Mouse (Mus musculus) forebrain, embryonic 11.5 days (tissue): Measurements from ENCODE around the gene Ift27. TPM values are rescaled to one million over a fixed set of nuclear protein-coding genes. Genes with fewer than 3 reads are reported as not detected.

Experiments
- ATAC-seq: fragments of 200-750 bp; cut with Nextera tagmentation; replicated peaks from 2 replicates; pipeline ENCODE4 v1.8.0; 2017; ENCODE audit warnings: moderate TSS enrichment; ENCODE audit not compliant: low FRiP score
- DNase-seq: peaks from one replicate; pipeline ENCODE4 v3.0.0-alpha.2; 2017; ENCODE audit warnings: low spot score
- H3K27ac ChIP-seq: fragments of 300-500 bp; sonication (generic); 2 replicates; pipeline ENCODE4 v1.5.1; 2014; ENCODE audit warnings: low read depth, low read length
- H3K27me3 ChIP-seq: fragments of 300-500 bp; sonication (generic); 2 replicates; pipeline ENCODE4 v1.6.1; 2014; ENCODE audit warnings: mild to moderate bottlenecking, low read length, mixed read lengths; ENCODE audit not compliant: control insufficient read depth, insufficient read depth
- H3K36me3 ChIP-seq: fragments of 300-500 bp; sonication (generic); 2 replicates; pipeline ENCODE4 v1.6.1; 2014; ENCODE audit warnings: mild to moderate bottlenecking, low read length, moderate library complexity, mixed read lengths; ENCODE audit not compliant: control insufficient read depth, insufficient read depth
- H3K4me1 ChIP-seq: fragments of 300-500 bp; sonication (generic); replicated peaks from 2 replicates; pipeline ENCODE4 v1.6.1; 2014; ENCODE audit warnings: low read length, mixed read lengths; ENCODE audit not compliant: control insufficient read depth, insufficient read depth
- H3K4me2 ChIP-seq: fragments of 300-500 bp; sonication (generic); 2 replicates; pipeline ENCODE4 v1.6.1; 2014; ENCODE audit warnings: low read depth, mild to moderate bottlenecking, low read length, moderate library complexity, mixed read lengths; ENCODE audit not compliant: severe bottlenecking
- H3K4me3 ChIP-seq: fragments of 300-500 bp; sonication (generic); 2 replicates; pipeline ENCODE4 v1.5.1; 2014; ENCODE audit warnings: low read depth, low read length
- H3K9ac ChIP-seq: fragments of 300-500 bp; sonication (generic); 2 replicates; pipeline ENCODE4 v1.6.1; 2014; ENCODE audit warnings: low read length
- H3K9me3 ChIP-seq: fragments of 300-500 bp; sonication (generic); 2 replicates; pipeline ENCODE4 v1.6.1; 2016; ENCODE audit warnings: low read length, mixed read lengths; ENCODE audit not compliant: control insufficient read depth
- WGBS: fragments of 180-500 bp; shearing (Covaris S2); extraction: QIAGEN DNeasy Blood & Tissue Kit; methylation state at CpG from one replicate; pipeline ENCODE4 v1.1.7; 2014; 5-methylcytosine and 5-hydroxymethylcytosine counted together
- polyA plus RNA-seq: library from polyadenylated mRNA; unstranded; fragments of >200 nt; fragmentation: Nextera tagmentation; extraction: Ambion mirVana; gene quantifications from 2 replicates; pipeline ENCODE4 v1.2.1, GENCODE M21; 2014

The Ift27 gene
- polyA plus RNA-seq, 1 experiment from 2014 or later = 145 TPM

DNA sequence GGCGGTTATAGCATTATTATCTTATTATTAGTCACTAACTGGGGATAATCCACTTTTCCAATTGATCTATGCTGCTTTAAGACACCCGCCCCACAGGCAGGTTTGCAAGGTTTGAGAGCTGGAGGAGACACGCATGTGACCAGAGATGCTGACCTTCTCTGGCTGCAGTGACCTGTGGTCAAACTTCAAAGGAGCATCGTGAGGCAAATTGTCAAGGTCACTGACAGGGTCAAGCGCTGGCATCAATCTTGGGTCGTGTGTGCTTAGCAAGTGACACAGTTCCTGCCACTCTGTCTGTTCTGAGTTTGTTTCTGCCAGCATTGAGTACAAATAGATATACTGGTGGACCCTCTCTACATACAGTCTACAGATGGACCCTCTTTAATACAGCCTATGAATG lies 39.3 kb downstream of the Ift27 start:
- H3K36me3 ChIP-seq = no peaks in the 10 kb centered on the region
- 55% methylated on average over 6 of the region's 6 CpGs for WGBS
- DNase-seq (no peak), ATAC-seq (no peak)
- H3K9me3 ChIP-seq = no peaks in the 10 kb centered on the region
- no peaks in the 10 kb centered on the region for H3K27me3 ChIP-seq
- H3K4me3 ChIP-seq = no peak overlapping the region
- no peak overlapping the region for H3K27ac ChIP-seq
- H3K4me1 ChIP-seq = no peaks in the 10 kb centered on the region
- H3K9ac ChIP-seq = no peak overlapping the region
- no peak overlapping the region for H3K4me2 ChIP-seq

GRCm38 (mm10) chr15:78133389-78133788 lies 40.5 kb downstream of the Ift27 start:
- Histone ChIP-seq H3K36me3 (no peaks in the 10 kb centered on the region), H3K4me3 (no peak overlapping the region), H3K9ac (no peak overlapping the region), H3K9me3 (no peaks in the 10 kb centered on the region), H3K27me3 (no peaks in the 10 kb centered on the region), H3K27ac (no peak overlapping the region), H3K4me1 (no peaks in the 10 kb centered on the region), H3K4me2 (no peak overlapping the region)
- WGBS = 32% methylated on average over 2 of the region's 2 CpGs
- ATAC-seq (no peak), DNase-seq (no peak)

DNA sequence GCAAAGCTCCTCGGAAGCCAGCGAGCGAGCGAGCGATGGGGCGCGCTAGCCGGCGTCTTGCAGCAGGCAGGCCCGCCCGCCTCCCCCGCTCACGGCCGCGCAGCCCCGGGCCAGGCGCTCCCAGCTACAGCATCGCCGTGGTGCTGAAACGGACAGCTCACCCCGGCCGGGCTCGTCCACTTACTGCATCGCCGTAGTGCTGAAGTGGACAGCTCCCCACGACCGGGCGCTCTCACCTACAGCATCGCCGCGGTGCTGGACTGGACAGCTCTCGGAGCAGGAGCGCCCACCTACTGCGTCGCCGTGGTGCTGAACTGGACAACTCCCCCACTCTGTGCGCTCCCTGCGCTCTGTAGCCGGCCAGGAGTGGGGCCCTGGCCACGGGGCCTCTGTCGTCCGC lies 54.2 kb downstream of the Ift27 start, which contains the start of gene Cacng2:
Cacng2 (minus strand) TSS at position 325 of the 400 bp plus-strand sequence.
- ATAC-seq = peak; percentile 88
- under 1% methylated on average over 38 of the region's 42 CpGs for WGBS
- peak within 1 kb of the TSS; percentile 25 for H3K9ac ChIP-seq

GRCm38 (mm10) chr15:78119248-78119647 lies 54.7 kb downstream of the Ift27 start:
- peak overlapping the region; percentile 25 for H3K9ac ChIP-seq
- DNase-seq (no peak), ATAC-seq (peak; percentile 36)
- no peaks in the 10 kb centered on the region for H3K4me1 ChIP-seq
- H3K36me3 ChIP-seq = no peaks in the 10 kb centered on the region
- H3K4me3 ChIP-seq = peak overlapping the region; percentile 34
- H3K27ac ChIP-seq = no peak overlapping the region
- peak overlapping the region; percentile 57 for H3K4me2 ChIP-seq
- WGBS = 4% methylated on average over 39 of the region's 39 CpGs
- no peaks in the 10 kb centered on the region for H3K9me3 ChIP-seq
- peaks cover 6% of the 10 kb centered on the region for H3K27me3 ChIP-seq

More for the DNA sequence above, 54.2 kb downstream of the Ift27 start, which contains the start of gene Cacng2:
- Histone ChIP-seq H3K36me3 (no peaks in the 10 kb centered on the region), H3K27ac (no peak within 1 kb of the TSS), H3K9me3 (no peaks in the 10 kb centered on the region), H3K4me2 (peak within 1 kb of the TSS; percentile 57), H3K27me3 (peaks cover 6% of the 10 kb centered on the region), H3K4me3 (peak within 1 kb of the TSS; percentile 34), H3K4me1 (no peaks in the 10 kb centered on the region)
- peak; percentile 99 for DNase-seq

GRCm38 (mm10) chr15:78118275-78118995 lies 55.5 kb downstream of the Ift27 start:
- H3K4me1 ChIP-seq = no peaks in the 10 kb centered on the region
- H3K4me2 ChIP-seq = no peak overlapping the region
- DNase-seq (no peak), ATAC-seq (no peak)
- no peaks in the 10 kb centered on the region for H3K9me3 ChIP-seq
- H3K27me3 ChIP-seq = peaks cover 6% of the 10 kb centered on the region
- 67% methylated on average over 18 of the region's 18 CpGs for WGBS
- no peak overlapping the region for H3K4me3 ChIP-seq
- H3K9ac ChIP-seq = no peak overlapping the region
- H3K27ac ChIP-seq = no peak overlapping the region
- H3K36me3 ChIP-seq = no peaks in the 10 kb centered on the region

GRCm38 (mm10) chr15:78117731-78118130 lies 56.2 kb downstream of the Ift27 start:
- H3K4me2 ChIP-seq = no peak overlapping the region
- no peak for ATAC-seq
- H3K9ac ChIP-seq = no peak overlapping the region
- H3K27me3 ChIP-seq = peaks cover 6% of the 10 kb centered on the region
- DNase-seq = no peak
- H3K36me3 ChIP-seq = no peaks in the 10 kb centered on the region
- 88% methylated on average over 16 of the region's 16 CpGs for WGBS
- H3K27ac ChIP-seq = no peak overlapping the region
- H3K4me3 ChIP-seq = no peak overlapping the region
- no peaks in the 10 kb centered on the region for H3K9me3 ChIP-seq
- no peaks in the 10 kb centered on the region for H3K4me1 ChIP-seq

DNA sequence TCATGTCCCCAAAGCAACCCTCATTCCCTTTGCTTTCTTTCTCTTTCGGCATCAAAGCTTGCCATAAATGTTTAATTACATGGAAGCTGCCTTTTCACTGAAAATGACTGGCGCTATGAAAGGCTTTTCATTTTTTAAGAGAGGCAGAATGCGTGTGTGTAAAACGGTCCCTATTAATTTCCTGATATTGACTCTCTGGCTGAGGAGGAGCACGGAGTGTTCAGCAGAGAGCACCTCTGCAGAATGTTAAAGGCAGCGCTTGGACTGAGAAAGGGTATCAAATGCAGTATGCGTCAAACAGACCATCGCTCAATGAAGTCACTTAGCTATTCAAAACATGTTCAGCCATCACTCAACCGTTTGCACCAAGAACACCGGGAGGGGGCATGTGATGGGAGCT lies 57.0 kb downstream of the Ift27 start:
- Histone ChIP-seq H3K4me3 (no peak overlapping the region), H3K9me3 (no peaks in the 10 kb centered on the region), H3K27me3 (peaks cover 6% of the 10 kb centered on the region), H3K4me2 (no peak overlapping the region), H3K27ac (no peak overlapping the region), H3K36me3 (no peaks in the 10 kb centered on the region), H3K9ac (no peak overlapping the region), H3K4me1 (no peaks in the 10 kb centered on the region)
- no peak for ATAC-seq
- DNase-seq = no peak
- WGBS = 67% methylated on average over 10 of the region's 10 CpGs

GRCm38 (mm10) chr15:78116244-78116643 lies 57.7 kb downstream of the Ift27 start:
- no peak overlapping the region for H3K4me2 ChIP-seq
- peaks cover 6% of the 10 kb centered on the region for H3K27me3 ChIP-seq
- ATAC-seq (no peak), DNase-seq (no peak)
- WGBS = 76% methylated on average over 10 of the region's 10 CpGs
- H3K9me3 ChIP-seq = no peaks in the 10 kb centered on the region
- no peaks in the 10 kb centered on the region for H3K36me3 ChIP-seq
- H3K27ac ChIP-seq = no peak overlapping the region
- H3K4me1 ChIP-seq = no peaks in the 10 kb centered on the region
- no peak overlapping the region for H3K9ac ChIP-seq
- H3K4me3 ChIP-seq = no peak overlapping the region
